Mouse (Mus musculus): ENCODE data around the gene Mzf1. TPM values are rescaled to one million over a fixed set of nuclear protein-coding genes. Genes with fewer than 3 reads are reported as not detected.

Mzf1 gene
- polyA plus RNA-seq, 1 experiment from 2014 or later, result 9.3 TPM

DNA sequence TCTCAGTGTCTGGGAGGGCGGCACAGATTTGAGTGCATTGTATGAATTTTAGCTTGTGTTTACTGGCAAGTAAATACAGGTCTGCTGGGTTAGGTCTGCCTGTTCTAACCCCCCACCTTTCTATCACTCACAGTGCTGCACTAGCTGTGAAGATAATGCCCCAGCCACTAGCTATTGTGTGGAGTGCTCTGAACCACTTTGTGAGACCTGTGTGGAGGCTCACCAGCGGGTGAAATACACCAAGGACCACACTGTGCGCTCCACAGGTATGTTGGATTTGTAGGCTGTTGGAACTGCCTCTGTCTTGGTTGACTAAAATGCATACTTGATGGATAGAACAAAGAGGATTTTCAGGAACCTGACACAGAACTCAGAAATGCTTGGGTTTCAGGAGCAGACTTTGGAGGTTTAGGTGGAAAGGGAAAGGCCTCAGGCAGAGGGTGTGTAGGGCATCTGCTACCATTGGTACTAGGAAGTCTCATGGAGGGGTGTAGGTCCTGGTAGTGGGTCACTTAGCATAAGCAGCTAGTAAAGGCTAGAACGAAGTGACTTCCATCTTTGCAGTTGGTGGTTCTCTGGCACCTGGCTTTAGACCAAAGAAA is 29.0 kb downstream of the Mzf1 start:
- 29% methylated on average over 4 of the region's 4 CpGs for WGBS
- H3K4me2 ChIP-seq (ENCODE audit: low read length), result peak overlapping the region; percentile 98
- no peak for ATAC-seq
- H3K9me3 ChIP-seq (ENCODE audit: control insufficient read depth, low read length), result no peaks in the 10 kb centered on the region
- H3K27ac ChIP-seq (ENCODE audit: low read depth, low read length), result peak overlapping the region; percentile 99
- H3K27me3 ChIP-seq (replicated peaks; ENCODE audit: control insufficient read depth, insufficient read depth, low read length), result no peaks in the 10 kb centered on the region
- peak overlapping the region; percentile 62 for H3K4me3 ChIP-seq (ENCODE audit: low read length)
- peaks cover 31% of the 10 kb centered on the region for H3K4me1 ChIP-seq (ENCODE audit: control insufficient read depth, insufficient read depth, low read depth, low read length)
- peaks cover 43% of the 10 kb centered on the region for H3K36me3 ChIP-seq (ENCODE audit: control insufficient read depth, insufficient read depth, low read length)
- peak overlapping the region; percentile 85 for H3K9ac ChIP-seq (ENCODE audit: low read depth, low read length)

DNA sequence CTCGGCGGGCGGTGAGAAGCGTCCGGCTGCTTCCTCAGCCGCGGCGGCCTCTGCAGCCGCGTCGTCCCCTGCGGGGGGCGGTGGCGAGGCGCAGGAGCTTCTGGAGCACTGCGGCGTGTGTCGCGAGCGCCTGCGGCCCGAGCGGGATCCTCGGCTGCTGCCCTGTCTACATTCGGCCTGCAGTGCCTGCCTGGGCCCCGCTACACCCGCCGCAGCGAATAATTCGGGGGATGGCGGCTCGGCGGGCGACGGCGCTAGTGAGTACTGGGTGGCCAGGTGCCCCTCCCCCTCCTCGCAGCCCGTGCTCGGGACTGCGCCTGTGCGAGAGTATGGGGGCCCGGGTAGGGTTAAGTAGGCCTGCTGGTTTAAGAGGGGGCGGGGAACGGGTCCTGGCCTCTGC is 29.8 kb downstream of the Mzf1 start:
- Histone ChIP-seq H3K9me3 (ENCODE audit: control insufficient read depth, low read length) (no peaks in the 10 kb centered on the region), H3K36me3 (ENCODE audit: control insufficient read depth, insufficient read depth, low read length) (peaks cover 35% of the 10 kb centered on the region), H3K4me2 (ENCODE audit: low read length) (peak overlapping the region; percentile 98), H3K9ac (ENCODE audit: low read depth, low read length) (peak overlapping the region; percentile 85), H3K4me3 (ENCODE audit: low read length) (peak overlapping the region; percentile 62), H3K27ac (ENCODE audit: low read depth, low read length) (peak overlapping the region; percentile 99), H3K4me1 (ENCODE audit: control insufficient read depth, insufficient read depth, low read depth, low read length) (peaks cover 31% of the 10 kb centered on the region), H3K27me3 (replicated peaks; ENCODE audit: control insufficient read depth, insufficient read depth, low read length) (no peaks in the 10 kb centered on the region)
- WGBS, result 0% methylated on average over 28 of the region's 44 CpGs
- peak; percentile 63 for ATAC-seq

DNA sequence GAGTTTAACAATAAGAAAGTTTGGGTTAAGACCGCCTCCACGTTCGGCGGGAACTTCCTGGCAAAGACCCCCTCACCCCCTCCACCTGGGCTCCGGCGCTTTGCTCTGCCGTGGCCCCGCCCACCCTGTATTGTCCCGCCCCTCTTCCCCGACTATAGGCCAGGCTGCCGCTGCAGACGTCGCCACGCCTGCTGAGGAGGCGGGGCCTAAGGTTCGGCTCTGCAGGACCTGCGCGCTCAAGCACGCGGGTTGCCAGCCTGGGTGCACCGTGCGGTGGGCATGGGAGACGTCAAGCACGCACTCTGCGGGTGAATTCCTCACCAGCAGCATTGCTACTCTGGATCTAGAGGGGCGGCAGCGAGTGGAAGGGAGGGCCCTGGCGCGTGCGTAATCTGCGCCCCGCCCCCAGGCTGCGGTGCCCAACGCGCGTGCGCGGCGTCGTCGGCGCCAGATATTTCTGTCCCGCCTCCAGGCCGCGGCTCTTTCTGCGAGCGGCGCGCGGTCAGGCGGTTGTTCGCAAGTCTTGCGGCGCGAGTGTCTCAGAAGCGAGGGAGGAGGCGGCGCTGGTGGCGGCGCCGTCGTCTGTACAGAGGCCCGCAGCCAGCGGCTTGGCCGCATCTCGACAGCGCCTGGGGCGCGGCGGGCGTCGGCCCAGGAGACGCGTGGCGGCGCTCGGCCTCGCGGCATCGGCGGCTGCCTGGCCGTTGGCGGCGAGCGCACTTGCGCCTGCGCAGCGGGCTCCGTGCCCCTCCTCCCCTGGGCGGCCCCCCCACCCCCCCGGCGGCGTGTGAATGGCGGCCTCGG is 30.4 kb downstream of the Mzf1 start:
- peak overlapping the region; percentile 62 for H3K4me3 ChIP-seq (ENCODE audit: low read length)
- no peaks in the 10 kb centered on the region for H3K9me3 ChIP-seq (ENCODE audit: control insufficient read depth, low read length)
- H3K27ac ChIP-seq (ENCODE audit: low read depth, low read length), result peak overlapping the region; percentile 99
- H3K27me3 ChIP-seq (replicated peaks; ENCODE audit: control insufficient read depth, insufficient read depth, low read length), result no peaks in the 10 kb centered on the region
- H3K4me2 ChIP-seq (ENCODE audit: low read length), result peak overlapping the region; percentile 98
- WGBS, result 0% methylated on average over 73 of the region's 95 CpGs
- H3K4me1 ChIP-seq (ENCODE audit: control insufficient read depth, insufficient read depth, low read depth, low read length), result peaks cover 31% of the 10 kb centered on the region
- peak; percentile 88 for ATAC-seq
- peak overlapping the region; percentile 85 for H3K9ac ChIP-seq (ENCODE audit: low read depth, low read length)
- H3K36me3 ChIP-seq (ENCODE audit: control insufficient read depth, insufficient read depth, low read length), result peaks cover 28% of the 10 kb centered on the region

DNA sequence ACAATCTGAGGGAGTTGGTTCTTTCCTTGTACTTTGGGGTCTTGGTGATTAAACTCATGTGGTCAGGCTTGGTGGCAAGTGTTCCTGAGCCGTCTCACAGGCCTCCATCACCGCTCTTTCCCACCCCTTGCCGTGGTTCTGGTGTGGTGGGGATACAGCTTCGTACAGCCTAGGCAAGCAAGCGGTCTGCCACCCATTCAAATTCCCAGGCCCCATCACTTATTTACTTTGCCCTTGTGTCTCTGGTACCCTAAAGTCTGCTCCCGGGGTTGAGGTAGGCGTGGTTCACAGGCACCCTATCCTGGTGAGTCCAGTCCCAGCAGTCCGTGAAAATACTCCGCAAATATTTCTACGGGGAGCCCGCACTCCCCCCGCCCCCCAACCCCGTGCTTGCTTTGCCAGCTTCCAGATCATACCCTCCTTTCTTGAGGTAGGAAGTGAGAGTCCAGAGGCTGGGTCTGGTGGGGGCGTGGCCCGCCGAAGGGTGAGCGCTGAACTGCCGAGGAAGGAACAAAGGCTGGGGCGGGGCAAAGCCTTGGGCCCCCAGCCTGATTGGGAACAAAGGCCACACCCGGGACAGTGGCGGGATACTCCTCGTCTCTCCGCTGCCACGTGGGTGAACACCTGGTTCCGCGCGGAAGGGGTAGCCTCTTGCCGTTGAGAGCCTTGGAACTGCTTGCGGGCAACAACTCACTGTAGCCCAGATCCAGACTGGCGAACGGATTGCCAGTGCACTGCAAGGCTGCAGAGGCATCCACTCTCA is 31.6 kb downstream of the Mzf1 start:
- Histone ChIP-seq H3K4me2 (ENCODE audit: low read length) (peak overlapping the region; percentile 98), H3K36me3 (ENCODE audit: control insufficient read depth, insufficient read depth, low read length) (peaks cover 17% of the 10 kb centered on the region), H3K4me3 (ENCODE audit: low read length) (peak overlapping the region; percentile 62), H3K9me3 (ENCODE audit: control insufficient read depth, low read length) (no peaks in the 10 kb centered on the region), H3K27ac (ENCODE audit: low read depth, low read length) (peak overlapping the region; percentile 99), H3K9ac (ENCODE audit: low read depth, low read length) (peak overlapping the region; percentile 85), H3K4me1 (ENCODE audit: control insufficient read depth, insufficient read depth, low read depth, low read length) (peaks cover 31% of the 10 kb centered on the region), H3K27me3 (replicated peaks; ENCODE audit: control insufficient read depth, insufficient read depth, low read length) (no peaks in the 10 kb centered on the region)
- WGBS, result 3% methylated on average over 31 of the region's 31 CpGs
- ATAC-seq, result peak; percentile 37

DNA sequence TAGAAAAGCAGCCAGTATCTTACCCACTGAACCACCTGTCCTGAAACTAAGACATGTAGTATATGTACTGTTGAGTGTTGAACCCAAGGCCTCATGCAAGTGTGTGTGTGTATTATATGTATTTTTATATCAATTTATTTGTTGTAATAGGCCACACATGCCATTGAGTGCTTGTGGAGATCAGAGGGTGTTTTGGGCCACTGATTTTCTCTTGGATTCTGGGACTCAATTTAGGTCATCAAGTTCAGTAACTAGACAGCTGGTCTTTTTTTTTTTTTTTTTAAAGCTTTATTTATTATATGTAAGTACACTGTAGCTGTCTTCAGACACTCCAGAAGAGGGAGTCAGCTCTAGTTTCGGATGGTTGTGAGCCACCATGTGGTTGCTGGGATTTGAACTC is 39.3 kb downstream of the Mzf1 start:
- H3K4me1 ChIP-seq (ENCODE audit: control insufficient read depth, insufficient read depth, low read depth, low read length), result peaks cover 4% of the 10 kb centered on the region
- H3K4me2 ChIP-seq (ENCODE audit: low read length), result no peak overlapping the region
- no peak overlapping the region for H3K4me3 ChIP-seq (ENCODE audit: low read length)
- H3K36me3 ChIP-seq (ENCODE audit: control insufficient read depth, insufficient read depth, low read length), result no peaks in the 10 kb centered on the region
- no peak overlapping the region for H3K27ac ChIP-seq (ENCODE audit: low read depth, low read length)
- ATAC-seq, result no peak
- WGBS, result 94% methylated on average over 1 of the region's 1 CpGs
- H3K9me3 ChIP-seq (ENCODE audit: control insufficient read depth, low read length), result no peaks in the 10 kb centered on the region
- no peaks in the 10 kb centered on the region for H3K27me3 ChIP-seq (replicated peaks; ENCODE audit: control insufficient read depth, insufficient read depth, low read length)
- H3K9ac ChIP-seq (ENCODE audit: low read depth, low read length), result no peak overlapping the region

DNA sequence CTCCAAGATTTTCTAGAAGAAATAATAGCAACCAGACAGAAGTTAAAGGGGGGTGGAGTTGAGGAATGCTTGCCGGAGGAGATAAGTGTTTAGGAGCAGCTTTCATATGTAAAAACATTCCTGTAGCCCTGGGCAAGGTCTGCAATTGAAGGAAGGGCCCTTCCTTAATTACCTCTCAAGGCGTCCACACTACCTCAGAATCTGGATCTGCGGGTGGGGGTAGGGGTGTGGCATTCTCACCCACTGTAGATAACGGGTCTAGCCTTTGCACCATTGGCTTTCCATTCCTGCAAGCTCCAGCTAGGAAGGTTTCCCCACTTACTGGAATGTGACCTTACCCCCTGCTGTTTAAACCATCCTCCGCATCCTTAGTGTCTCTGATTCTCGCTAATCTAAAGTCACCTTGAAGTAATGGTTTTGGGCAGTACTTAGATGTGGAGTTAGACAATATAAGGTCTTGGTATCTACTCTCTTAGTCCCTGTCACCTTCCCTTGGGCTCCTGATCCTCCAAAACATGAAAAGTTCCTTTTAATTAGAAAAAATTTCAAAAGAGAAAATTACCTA is 40.2 kb downstream of the Mzf1 start:
- Histone ChIP-seq H3K9ac (ENCODE audit: low read depth, low read length) (no peak overlapping the region), H3K27ac (ENCODE audit: low read depth, low read length) (no peak overlapping the region), H3K4me3 (ENCODE audit: low read length) (no peak overlapping the region), H3K36me3 (ENCODE audit: control insufficient read depth, insufficient read depth, low read length) (no peaks in the 10 kb centered on the region), H3K4me2 (ENCODE audit: low read length) (no peak overlapping the region), H3K4me1 (ENCODE audit: control insufficient read depth, insufficient read depth, low read depth, low read length) (peaks cover 6% of the 10 kb centered on the region), H3K9me3 (ENCODE audit: control insufficient read depth, low read length) (no peaks in the 10 kb centered on the region), H3K27me3 (replicated peaks; ENCODE audit: control insufficient read depth, insufficient read depth, low read length) (no peaks in the 10 kb centered on the region)
- no peak for ATAC-seq
- 39% methylated on average over 6 of the region's 6 CpGs for WGBS

DNA sequence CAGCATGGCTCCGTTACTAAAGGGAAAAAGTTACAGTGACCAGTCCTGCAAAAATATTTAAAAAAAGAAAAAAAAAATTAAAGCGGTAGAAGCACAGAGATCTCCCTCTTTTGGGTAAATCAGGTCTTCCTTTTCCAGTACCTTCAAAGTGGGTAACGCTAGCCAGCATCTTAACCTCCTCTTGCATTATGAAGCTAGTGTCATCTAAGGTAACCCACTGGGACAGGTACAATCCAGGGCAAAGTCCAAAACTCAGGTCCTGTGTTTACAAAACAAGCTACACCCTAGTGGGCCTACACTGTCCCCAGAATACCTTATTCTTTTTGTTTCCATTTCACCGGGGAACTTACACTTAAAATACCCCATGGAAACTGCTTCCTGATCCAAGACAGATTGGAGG is 40.9 kb downstream of the Mzf1 start:
- Histone ChIP-seq H3K9ac (ENCODE audit: low read depth, low read length) (no peak overlapping the region), H3K9me3 (ENCODE audit: control insufficient read depth, low read length) (no peaks in the 10 kb centered on the region), H3K4me1 (ENCODE audit: control insufficient read depth, insufficient read depth, low read depth, low read length) (peaks cover 6% of the 10 kb centered on the region), H3K36me3 (ENCODE audit: control insufficient read depth, insufficient read depth, low read length) (no peaks in the 10 kb centered on the region), H3K27me3 (replicated peaks; ENCODE audit: control insufficient read depth, insufficient read depth, low read length) (no peaks in the 10 kb centered on the region), H3K4me3 (ENCODE audit: low read length) (no peak overlapping the region), H3K4me2 (ENCODE audit: low read length) (no peak overlapping the region), H3K27ac (ENCODE audit: low read depth, low read length) (no peak overlapping the region)
- WGBS, result 69% methylated on average over 4 of the region's 4 CpGs
- ATAC-seq, result no peak

DNA sequence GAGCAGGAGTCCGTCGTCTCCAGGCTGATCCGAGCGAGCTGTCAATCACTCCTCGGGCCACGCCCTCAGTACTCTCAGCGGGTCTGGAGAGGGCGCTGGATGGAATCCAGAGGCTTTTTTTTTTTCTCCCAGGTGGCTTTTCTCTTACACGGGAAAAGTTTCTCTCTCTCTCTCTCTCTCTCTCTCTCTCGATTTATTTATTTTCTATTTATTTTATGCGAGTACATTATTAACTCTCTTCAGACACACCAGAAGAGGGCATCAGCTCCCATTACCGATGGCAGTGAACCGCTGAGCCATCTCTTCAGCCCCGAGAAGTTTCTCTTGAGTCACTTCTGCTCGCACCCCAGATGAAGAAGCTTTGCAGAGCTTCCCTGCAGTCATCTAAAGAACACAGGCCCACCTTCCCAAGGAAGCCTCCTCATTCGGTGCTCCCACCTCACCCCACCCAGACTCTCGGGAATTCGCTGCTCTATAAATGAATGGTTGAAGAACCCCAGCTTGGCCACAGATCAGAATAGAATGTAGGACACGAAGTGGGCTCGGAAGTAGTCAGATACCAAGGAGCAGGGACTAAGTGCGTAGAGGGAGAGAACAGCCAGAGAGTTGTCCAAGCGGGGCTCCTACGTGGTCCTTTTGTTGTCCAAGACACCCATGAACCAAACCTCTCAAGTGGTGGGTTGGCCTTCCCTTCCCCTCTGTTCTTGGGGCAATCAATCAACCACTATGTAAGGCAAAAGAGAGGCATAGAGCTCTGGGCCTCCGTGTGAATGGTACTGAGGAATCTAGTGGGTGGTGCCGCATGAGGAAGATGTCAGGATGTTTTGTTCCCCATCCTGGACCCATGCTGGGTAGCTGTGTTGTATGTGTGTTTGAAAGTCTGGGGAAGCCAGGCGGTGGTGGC is 44.3 kb downstream of the Mzf1 start, which contains the start of gene Zbtb45:
TSS of gene Zbtb45 (minus strand) at position 30 of the 904 bp plus-strand sequence.
- Histone ChIP-seq H3K27ac (ENCODE audit: low read depth, low read length) (peak within 1 kb of the TSS; percentile 96), H3K4me3 (ENCODE audit: low read length) (peak within 1 kb of the TSS; percentile 79), H3K9me3 (ENCODE audit: control insufficient read depth, low read length) (no peaks in the 10 kb centered on the region), H3K4me1 (ENCODE audit: control insufficient read depth, insufficient read depth, low read depth, low read length) (peaks cover 13% of the 10 kb centered on the region), H3K9ac (ENCODE audit: low read depth, low read length) (peak within 1 kb of the TSS; percentile 94), H3K4me2 (ENCODE audit: low read length) (peak within 1 kb of the TSS; percentile 74), H3K27me3 (replicated peaks; ENCODE audit: control insufficient read depth, insufficient read depth, low read length) (no peaks in the 10 kb centered on the region), H3K36me3 (ENCODE audit: control insufficient read depth, insufficient read depth, low read length) (peaks cover 20% of the 10 kb centered on the region)
- WGBS, result 4% methylated on average over 26 of the region's 26 CpGs
- no peak for ATAC-seq

Measured in hindbrain, embryonic 16.5 days (tissue).